Mouse (Mus musculus): ENCODE data around the gene Pkn1.
A peak's percentile ranks its signal among the peaks of the same experiment; 100 is the strongest.

Gene Pkn1

GRCm38 (mm10) chr8:83698661-83699453, at the start of gene Pkn1:
TSS of gene Pkn1 (minus strand) at chr8:83699179.
- DNase-seq (ENCODE audit: low read depth), result peak; percentile 60

GRCm38 (mm10) chr8:83748708-83749107, 49.7 kb upstream of the Pkn1 start:
- DNase-seq (ENCODE audit: low read depth), result peak; percentile 94

DNA sequence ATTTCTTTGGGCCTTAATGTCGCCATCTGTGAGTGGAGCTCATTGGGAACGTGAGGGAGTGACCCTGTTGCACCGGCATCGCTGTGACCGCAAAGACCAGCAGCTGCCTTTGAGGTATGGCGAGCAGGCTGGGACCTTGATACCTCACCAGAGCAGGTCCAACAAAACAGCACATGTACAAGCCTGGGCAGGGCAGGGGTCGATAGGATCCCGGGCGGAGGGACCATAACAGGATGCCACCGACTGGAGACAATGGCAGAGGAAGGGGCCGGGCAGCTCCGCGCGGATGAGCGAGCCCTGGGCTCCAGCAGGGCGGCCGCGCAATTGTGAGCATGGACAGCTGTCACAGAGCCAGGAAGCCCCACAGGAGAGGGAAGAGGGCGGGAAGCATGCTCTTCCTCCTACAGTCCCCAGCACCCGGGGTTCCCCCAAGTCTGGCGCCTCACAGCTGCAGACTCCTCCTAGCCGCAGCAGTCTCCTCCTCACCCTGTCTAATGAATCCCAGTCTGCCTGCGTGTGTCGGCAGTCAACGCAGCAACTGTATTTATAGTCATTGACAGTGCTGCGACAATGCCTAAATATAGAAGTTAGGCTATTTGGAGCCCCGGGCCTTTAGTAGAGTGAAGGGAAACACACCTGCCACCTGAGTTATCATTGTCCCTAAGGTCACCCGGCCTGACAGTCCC, 48.8 kb upstream of the Pkn1 start:
- DNase-seq (ENCODE audit: low read depth), result peak; percentile 81

GRCm38 (mm10) chr8:83744070-83744469, 45.1 kb upstream of the Pkn1 start:
- DNase-seq (ENCODE audit: low read depth), result no peak

- no peak for DNase-seq (ENCODE audit: low read depth)
These were observed 44.0 kb upstream of the Pkn1 start for GRCm38 (mm10) chr8:83742968-83743367.

DNA sequence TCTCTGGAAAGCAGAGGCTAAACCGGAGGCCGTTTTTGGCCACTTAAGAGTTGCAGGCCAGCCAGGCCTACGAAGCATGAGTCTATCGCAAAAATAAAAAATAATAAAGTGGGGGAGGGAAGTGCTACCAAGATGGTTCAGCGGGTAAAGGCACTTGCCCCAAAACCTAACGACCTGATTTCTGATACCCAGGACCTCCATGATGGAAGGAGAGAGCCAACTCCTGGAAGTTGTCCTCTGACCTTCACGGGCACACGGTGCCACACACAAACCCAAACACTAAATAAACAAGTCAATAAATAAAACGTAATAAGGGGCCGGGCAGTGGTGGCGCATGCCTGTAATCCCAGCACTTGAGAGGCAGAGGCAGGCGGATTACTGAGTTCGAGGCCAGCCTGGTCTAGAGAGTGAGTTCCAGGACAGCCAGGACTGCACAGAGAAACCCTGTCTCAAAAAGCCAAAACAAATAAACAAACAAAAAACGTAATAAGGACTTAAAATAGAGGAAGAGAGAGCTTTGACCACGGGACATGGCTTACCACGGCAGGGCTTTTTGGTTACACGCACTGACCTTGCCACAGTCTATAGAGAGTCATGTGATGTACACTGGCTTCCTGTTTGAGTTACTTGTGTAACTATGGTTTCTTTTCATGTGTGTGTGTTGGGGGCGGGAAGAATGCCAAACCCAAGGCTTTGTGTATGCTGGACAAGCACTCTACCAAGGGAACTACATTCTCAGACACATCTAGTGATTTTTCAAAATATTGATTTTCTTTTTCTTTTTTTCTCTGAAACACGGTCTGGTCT, 43.1 kb upstream of the Pkn1 start:
- peak; percentile 85 for DNase-seq (ENCODE audit: low read depth)

DNA sequence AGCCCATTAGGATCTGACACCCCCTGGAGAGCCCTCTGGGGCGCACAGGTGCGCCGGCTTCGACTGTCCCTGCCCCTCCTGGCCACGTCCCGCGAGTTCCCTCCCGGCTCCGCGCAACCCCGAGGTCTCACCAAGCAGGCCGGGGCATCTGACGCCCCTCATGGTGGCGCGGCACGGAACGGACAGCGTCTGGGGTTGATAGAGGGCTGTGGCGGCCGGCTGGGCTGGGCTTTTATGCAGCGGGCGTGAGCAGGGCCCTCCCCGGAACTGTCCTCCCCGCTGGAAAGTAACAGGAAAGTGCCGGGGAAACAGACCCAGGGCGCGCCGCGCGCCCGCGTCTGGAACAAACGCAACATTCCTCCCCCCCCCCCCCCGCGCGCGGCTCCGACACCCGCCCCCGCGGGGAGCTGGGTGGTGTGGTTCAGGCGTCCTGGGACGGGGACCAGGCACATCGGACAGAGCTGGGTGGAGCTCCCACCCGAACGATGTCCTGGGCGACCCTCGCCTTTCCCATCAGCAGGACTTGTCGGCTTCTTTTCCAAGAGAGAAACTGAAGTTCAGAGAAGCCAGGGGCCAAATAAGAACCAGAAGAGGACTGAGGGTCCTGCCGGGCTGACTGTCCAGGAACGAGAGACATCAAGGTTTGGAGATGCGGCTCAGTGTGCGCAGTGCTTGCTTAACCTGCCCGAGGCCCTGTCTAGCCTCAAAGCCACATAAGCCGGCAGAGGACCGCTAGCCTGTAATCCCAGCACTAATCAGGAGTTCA, 42.2 kb upstream of the Pkn1 start, which contains the start of gene Adgre5:
Adgre5 (minus strand) TSS at position 351 of the 766 bp plus-strand sequence.
- DNase-seq (ENCODE audit: low read depth), result peak; percentile 76

- no peak for DNase-seq (ENCODE audit: low read depth)
These were observed 41.6 kb upstream of the Pkn1 start for GRCm38 (mm10) chr8:83740586-83740975.

DNA sequence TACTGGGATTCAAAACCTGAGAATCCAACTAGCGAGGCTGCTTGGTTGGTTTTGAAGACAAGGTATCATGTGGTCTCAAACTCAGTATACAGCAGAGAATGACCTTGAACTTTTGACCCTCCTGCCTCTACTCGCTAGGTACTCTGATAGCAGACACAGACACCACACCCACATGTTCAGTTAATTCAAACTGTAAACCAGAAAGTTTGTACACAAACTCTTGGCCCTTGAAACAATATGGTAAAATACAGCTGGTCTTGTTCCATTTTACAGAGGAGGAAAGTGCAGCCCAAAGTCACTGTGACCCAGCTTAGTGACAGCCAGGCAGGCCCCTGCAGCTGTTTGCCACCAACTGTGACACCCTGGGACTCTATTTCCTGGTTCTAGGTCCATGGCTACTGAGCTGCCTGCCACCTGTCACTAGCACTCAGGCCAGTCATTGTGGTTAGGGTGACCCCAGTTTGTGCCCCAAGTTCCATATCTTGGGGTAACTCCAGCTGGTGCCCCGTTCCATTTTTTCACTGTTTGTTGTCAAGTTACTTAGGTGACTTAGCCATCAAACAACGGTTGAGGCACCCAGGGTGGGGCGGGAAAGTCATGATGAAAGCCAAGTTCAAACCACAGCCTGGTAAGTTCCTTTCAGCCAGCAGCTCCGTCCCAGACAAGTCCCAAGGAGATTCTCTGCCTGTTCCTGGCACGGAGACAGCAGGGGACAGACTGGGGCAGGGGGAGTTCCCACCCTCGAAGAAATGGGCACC, 40.9 kb upstream of the Pkn1 start:
- peak; percentile 92 for DNase-seq (ENCODE audit: low read depth)

- no peak for DNase-seq (ENCODE audit: low read depth)
These were observed 40.2 kb upstream of the Pkn1 start for GRCm38 (mm10) chr8:83738949-83739710.

DNA sequence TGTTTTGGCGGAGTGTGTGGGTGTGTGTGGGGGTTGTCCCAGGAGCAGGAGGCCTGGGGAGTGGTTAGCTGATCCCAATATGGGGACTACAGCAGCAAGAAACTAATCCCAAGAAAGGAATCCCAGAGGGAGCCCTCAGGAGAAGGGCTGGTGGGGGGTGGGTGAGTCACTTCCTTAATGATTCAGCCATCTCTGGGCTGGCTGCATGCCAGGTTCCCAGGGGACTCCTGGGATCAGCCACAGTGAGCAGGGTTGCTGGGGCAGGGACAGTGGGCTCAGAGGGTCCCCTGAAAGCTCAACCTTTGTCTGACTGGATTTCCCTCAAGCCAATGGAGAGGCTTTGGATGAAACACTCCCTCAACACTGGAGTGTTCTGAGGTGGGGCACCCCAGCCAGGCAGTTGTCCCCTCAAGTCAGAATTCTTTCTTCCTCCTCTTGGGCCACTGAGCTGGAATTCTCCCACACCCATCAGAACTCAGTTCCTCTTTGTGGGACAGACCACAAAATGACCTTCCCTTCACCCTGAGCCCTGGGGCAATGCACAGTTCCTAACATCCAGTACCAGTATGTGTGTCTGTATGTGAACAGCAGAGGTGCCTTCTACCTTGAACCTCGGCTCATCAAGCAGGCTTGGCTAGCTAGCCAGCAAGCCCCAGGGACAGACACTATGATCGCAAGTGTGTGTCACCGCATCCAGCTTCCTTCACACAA, 39.0 kb upstream of the Pkn1 start:
- no peak for DNase-seq (ENCODE audit: low read depth)

GRCm38 (mm10) chr8:83737346-83737745, 38.4 kb upstream of the Pkn1 start:
- DNase-seq (ENCODE audit: low read depth), result peak; percentile 58

- peak; percentile 85 for DNase-seq (ENCODE audit: low read depth)
These were observed 37.7 kb upstream of the Pkn1 start for GRCm38 (mm10) chr8:83736681-83737080.

DNA sequence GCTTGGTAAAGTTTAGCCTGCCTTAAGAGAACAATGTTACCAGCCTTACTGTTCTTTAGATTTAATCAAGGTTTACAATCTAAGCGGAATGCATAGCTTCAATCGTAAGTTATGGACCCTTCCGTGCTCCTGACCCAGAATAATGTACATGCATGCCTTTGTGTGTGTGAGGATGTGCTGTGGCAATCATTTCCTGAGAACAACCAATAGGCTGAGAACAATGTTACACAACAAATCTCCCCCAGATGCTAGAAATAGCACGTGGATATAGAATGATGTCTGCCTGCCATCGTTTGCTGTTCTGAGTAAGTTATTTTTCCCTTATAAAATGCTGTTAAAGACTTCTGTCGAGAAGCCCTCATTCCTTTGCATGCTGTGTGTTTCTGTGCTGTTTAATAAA, 33.9 kb upstream of the Pkn1 start:
- DNase-seq (ENCODE audit: low read depth), result no peak

DNA sequence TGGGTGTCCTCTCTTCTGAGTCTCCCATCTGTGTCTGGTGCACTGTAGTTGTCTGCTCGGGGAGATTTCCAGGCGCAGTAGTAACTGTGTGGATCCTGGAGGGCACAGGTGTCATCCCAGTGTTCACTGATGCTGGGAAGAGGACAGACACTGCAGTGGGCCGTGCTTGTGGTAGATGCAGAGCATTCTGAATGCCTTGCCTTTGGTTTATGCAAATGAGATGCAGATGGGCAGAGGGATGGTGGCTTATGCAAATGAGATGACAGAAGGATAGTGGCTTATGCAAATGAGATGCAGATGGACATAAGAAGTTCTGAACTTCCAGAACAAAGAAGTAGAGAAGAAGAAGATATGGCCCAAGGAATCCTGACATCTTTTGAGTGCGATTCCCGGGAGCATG, 32.9 kb upstream of the Pkn1 start:
- DNase-seq (ENCODE audit: low read depth), result no peak

DNA sequence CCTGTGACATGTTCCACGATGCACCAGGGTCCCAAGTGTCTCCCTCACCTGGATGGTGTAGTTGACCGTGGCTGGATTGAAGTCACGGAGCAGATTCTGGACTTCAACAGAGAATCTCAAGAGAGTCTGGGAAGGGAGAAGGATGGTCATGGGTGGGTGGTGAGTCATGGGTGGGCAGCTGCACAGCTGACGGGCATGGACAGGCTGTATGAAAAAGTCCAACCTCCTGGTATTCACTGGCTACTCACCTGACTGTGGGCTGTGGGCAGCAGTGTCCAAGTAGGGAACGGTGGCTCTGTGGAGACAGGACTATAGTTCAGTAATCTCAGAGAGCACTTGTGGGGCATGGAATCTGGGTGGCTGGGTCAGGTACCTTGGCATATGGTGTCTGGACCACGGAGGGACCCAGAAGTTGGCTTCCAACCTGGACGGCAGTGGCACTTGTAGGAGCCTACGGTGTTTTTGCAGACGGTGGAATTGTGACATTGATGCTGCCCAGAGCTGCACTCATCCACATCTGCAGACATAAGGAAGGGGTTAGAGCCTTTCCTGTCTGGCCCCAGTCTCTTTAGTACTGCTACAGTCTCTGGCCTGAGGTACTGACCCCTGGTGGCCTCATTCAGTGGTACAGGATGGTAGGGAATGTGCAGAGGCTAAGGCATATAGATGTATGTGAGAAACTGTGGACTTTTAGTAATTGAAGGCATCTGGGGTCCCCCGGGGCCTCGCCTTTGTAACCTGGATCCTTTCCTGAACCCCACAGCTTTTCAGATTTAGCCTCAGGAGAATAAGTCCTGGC, 30.2 kb upstream of the Pkn1 start:
- peak; percentile 58 for DNase-seq (ENCODE audit: low read depth)

GRCm38 (mm10) chr8:83725521-83726102, 26.6 kb upstream of the Pkn1 start:
- DNase-seq (ENCODE audit: low read depth), result peak; percentile 16

GRCm38 (mm10) chr8:83724697-83725482, 25.9 kb upstream of the Pkn1 start:
- DNase-seq (ENCODE audit: low read depth), result peak; percentile 86
